Mouse (Mus musculus) myocyte (in vitro differentiated cells): ENCODE measurements around the gene Gm21903.

ENCODE experiments used
- CEBPB ChIP-seq: IDR thresholded peaks from 2 replicates; pipeline ENCODE4 v1.6.1; 2011; ENCODE audit warnings: mild to moderate bottlenecking, moderate library complexity; ENCODE audit not compliant: poor library complexity, insufficient read depth, severe bottlenecking
- E2F4 ChIP-seq: IDR thresholded peaks from one replicate; pipeline ENCODE4 v1.6.1; 2011; ENCODE audit warnings: mild to moderate bottlenecking, control low read depth, moderate library complexity; ENCODE audit not compliant: insufficient read depth
- MAX ChIP-seq: IDR thresholded peaks from one replicate; pipeline ENCODE4 v1.6.1; 2011; ENCODE audit warnings: low read depth, mild to moderate bottlenecking, control low read depth
- MYOD1 ChIP-seq, 3 experiments: IDR thresholded peaks; one replicate each; pipeline ENCODE4 v1.6.1; 2011; ENCODE audit warnings: control low read depth in 2 of 3, low read depth in 2 of 3, mild to moderate bottlenecking in 2 of 3, moderate library complexity in 1 of 3; ENCODE audit not compliant: insufficient read length in 2 of 3, control insufficient read depth in 1 of 3
- MYOG ChIP-seq, 3 experiments: IDR thresholded peaks; one replicate each; pipeline ENCODE4 v1.6.1; 2011; ENCODE audit warnings: control low read depth in 2 of 3, low read depth in 2 of 3, mild to moderate bottlenecking in 2 of 3; ENCODE audit not compliant: insufficient read length in 2 of 3, control insufficient read depth in 1 of 3, insufficient read depth in 1 of 3
- POLR2A ChIP-seq: IDR thresholded peaks from one replicate; pipeline ENCODE4 v1.6.1; 2011; ENCODE audit warnings: low read depth, mild to moderate bottlenecking, control low read depth, moderate library complexity; ENCODE audit not compliant: insufficient read length
- SRF ChIP-seq: IDR thresholded peaks from one replicate; pipeline ENCODE4 v1.6.1; 2011; ENCODE audit warnings: low read depth; ENCODE audit not compliant: control insufficient read depth, insufficient read length
- TCF3 ChIP-seq: IDR thresholded peaks from one replicate; pipeline ENCODE4 v1.6.1; 2011; ENCODE audit warnings: low read depth, control low read depth; ENCODE audit not compliant: insufficient read length
- USF1 ChIP-seq: IDR thresholded peaks from one replicate; pipeline ENCODE4 v1.6.1; 2011; ENCODE audit warnings: low read depth, mild to moderate bottlenecking, control low read depth, moderate library complexity

GRCm38 (mm10) chr17:39076937-39077336 is 33.8 kb upstream of the Gm21903 start, which contains the start of gene Esp23:
- TF ChIP-seq POLR2A, result no peak
- no peak for TF ChIP-seq E2F4
- TF ChIP-seq SRF, result no peak
- no peak for TF ChIP-seq USF1
- no peak for TF ChIP-seq CEBPB
- TF ChIP-seq TCF3, result no peak
- TF ChIP-seq MAX, result no peak
- TF ChIP-seq MYOD1 (IDR thresholded peaks at IDR 0.05; ENCODE audit: control insufficient read depth in 1 of 3, insufficient read length in 2 of 3, low read depth in 2 of 3), result no peak
- no peak for TF ChIP-seq MYOG (IDR thresholded peaks at IDR 0.05; ENCODE audit: control insufficient read depth in 1 of 3, insufficient read depth in 1 of 3, insufficient read length in 2 of 3, low read depth in 2 of 3)
